Mouse (Mus musculus) olfactory bulb, adult 2 months (tissue): Measurements from ENCODE around the gene Plekhg3. TPM values are rescaled to one million over a fixed set of nuclear protein-coding genes. Genes with fewer than 3 reads are reported as not detected.

Experiments
- H3K27ac ChIP-seq: fragments of 200-500 bp; 2 replicates; pipeline ENCODE4 v1.5.1; 2012; ENCODE audit warnings: low read depth, low read length; ENCODE audit not compliant: insufficient read depth
- H3K4me1 ChIP-seq: fragments of 200-500 bp; 2 replicates; pipeline ENCODE4 v1.6.1; 2012; ENCODE audit warnings: low read length; ENCODE audit not compliant: control insufficient read depth, insufficient read depth
- H3K4me3 ChIP-seq: fragments of 200-500 bp; 2 replicates; pipeline ENCODE4 v1.5.1; 2012; ENCODE audit warnings: mild to moderate bottlenecking, low read depth, low read length, moderate library complexity; ENCODE audit not compliant: insufficient read depth
- CTCF ChIP-seq: fragments of 200-500 bp; IDR thresholded peaks from 2 replicates; pipeline ENCODE4 v1.5.1; 2012; ENCODE audit warnings: low read depth, mild to moderate bottlenecking, low read length, moderate library complexity; ENCODE audit not compliant: insufficient read depth
- POLR2A ChIP-seq: fragments of 200-500 bp; IDR thresholded peaks from 2 replicates; pipeline ENCODE4 v1.6.1; 2012; ENCODE audit warnings: mild to moderate bottlenecking, low read depth, low read length, moderate library complexity; ENCODE audit not compliant: insufficient read depth
- WGBS: fragments of 180-500 bp; shearing (Covaris S2); methylation state at CpG from one replicate; pipeline ENCODE4 v1.1.7; 2018; 5-methylcytosine and 5-hydroxymethylcytosine counted together
- polyA plus RNA-seq: library from polyadenylated mRNA; stranded (reverse); fragments of >200 nt; gene quantifications from 2 replicates; pipeline ENCODE4 v1.2.4, GENCODE M21; 2012; ENCODE audit warnings: low replicate concordance; ENCODE audit not compliant: missing spikeins, insufficient read depth, insufficient read length

The Plekhg3 gene
- polyA plus RNA-seq, 1 experiment, result not detected

GRCm38 (mm10) chr12:76554392-76554791, 23.7 kb downstream of the Plekhg3 start:
- 100% methylated on average over 3 of the region's 3 CpGs for WGBS
- Histone ChIP-seq H3K4me3 (no peak overlapping the region), H3K27ac (no peak overlapping the region), H3K4me1 (no peaks in the 10 kb centered on the region)
- no peak for TF ChIP-seq CTCF
- no peak for TF ChIP-seq POLR2A

GRCm38 (mm10) chr12:76554871-76555386, 24.2 kb downstream of the Plekhg3 start:
- TF ChIP-seq CTCF (no peak), POLR2A (no peak)
- Histone ChIP-seq H3K4me1 (no peaks in the 10 kb centered on the region), H3K4me3 (no peak overlapping the region), H3K27ac (no peak overlapping the region)
- 92% methylated on average over 3 of the region's 3 CpGs for WGBS

- Histone ChIP-seq H3K4me3 (no peak overlapping the region), H3K27ac (no peak overlapping the region), H3K4me1 (no peaks in the 10 kb centered on the region)
- TF ChIP-seq POLR2A (no peak), CTCF (no peak)
- 89% methylated on average over 7 of the region's 7 CpGs for WGBS
These were observed 25.5 kb downstream of the Plekhg3 start for GRCm38 (mm10) chr12:76556187-76556586.

- H3K4me1 ChIP-seq, result no peaks in the 10 kb centered on the region
- 56% methylated on average over 6 of the region's 6 CpGs for WGBS
- TF ChIP-seq CTCF (no peak), POLR2A (no peak)
These were observed 26.2 kb downstream of the Plekhg3 start for GRCm38 (mm10) chr12:76556745-76557389.

GRCm38 (mm10) chr12:76558206-76558605, 27.5 kb downstream of the Plekhg3 start:
- H3K4me3 ChIP-seq, result no peak overlapping the region
- WGBS, result 89% methylated on average over 5 of the region's 5 CpGs
- TF ChIP-seq CTCF (no peak), POLR2A (no peak)
- peaks cover 2% of the 10 kb centered on the region; the same call in 1 of the 2 replicates for H3K4me1 ChIP-seq
- H3K27ac ChIP-seq, result no peak overlapping the region

More at GRCm38 (mm10) chr12:76556745-76557389, 26.2 kb downstream of the Plekhg3 start:
- H3K27ac ChIP-seq, result no peak overlapping the region
- no peak overlapping the region for H3K4me3 ChIP-seq

- H3K4me3 ChIP-seq, result no peak overlapping the region
- WGBS, result 89% methylated on average over 4 of the region's 4 CpGs
- no peak overlapping the region for H3K27ac ChIP-seq
- TF ChIP-seq CTCF (no peak), POLR2A (no peak)
- peaks cover 10% of the 10 kb centered on the region for H3K4me1 ChIP-seq
These were observed 31.5 kb downstream of the Plekhg3 start for GRCm38 (mm10) chr12:76562196-76562595.

GRCm38 (mm10) chr12:76566284-76566683, 35.6 kb downstream of the Plekhg3 start:
- no peak overlapping the region for H3K4me3 ChIP-seq
- no peak overlapping the region for H3K27ac ChIP-seq
- 73% methylated on average over 10 of the region's 10 CpGs for WGBS
- peaks cover 10% of the 10 kb centered on the region for H3K4me1 ChIP-seq
- TF ChIP-seq POLR2A (no peak), CTCF (no peak)

GRCm38 (mm10) chr12:76570221-76570940, 39.7 kb downstream of the Plekhg3 start:
- 0 out of 2 replicates have a peak, but pooled peaks cover 2% of the 10 kb centered on the region for H3K4me1 ChIP-seq
- H3K27ac ChIP-seq, result no peak overlapping the region
- WGBS, result 87% methylated on average over 9 of the region's 9 CpGs
- no peak for TF ChIP-seq CTCF
- TF ChIP-seq POLR2A, result no peak
- no peak overlapping the region for H3K4me3 ChIP-seq

GRCm38 (mm10) chr12:76571266-76571665, 40.6 kb downstream of the Plekhg3 start:
- Histone ChIP-seq H3K4me1 (0 out of 2 replicates have a peak, but pooled peaks cover 2% of the 10 kb centered on the region), H3K4me3 (no peak overlapping the region), H3K27ac (no peak overlapping the region)
- no peak for TF ChIP-seq CTCF
- no peak for TF ChIP-seq POLR2A
- WGBS, result 90% methylated on average over 10 of the region's 10 CpGs
